Mouse (Mus musculus): ENCODE measurements around the gene Rag1.

GRCm38 (mm10) chr2:101693043-101693442 lies 43.7 kb upstream of the Rag1 start:
- TF ChIP-seq CTCF (IDR thresholded peaks at IDR 0.05; ENCODE audit: extremely low read depth, insufficient read length, insufficient replicate concordance, low read depth, low read length) = no peak
- no peak for TF ChIP-seq POLR2A (IDR thresholded peaks at IDR 0.05; ENCODE audit: low read depth, low read length)

Data from small intestine, adult 2 months (tissue).